Mouse (Mus musculus): Measurements from ENCODE around the gene Ntm. TPM values are rescaled to one million over a fixed set of nuclear protein-coding genes. Genes with fewer than 3 reads are reported as not detected.

The Ntm gene
- polyA plus RNA-seq, 1 experiment = 1.3 TPM

DNA sequence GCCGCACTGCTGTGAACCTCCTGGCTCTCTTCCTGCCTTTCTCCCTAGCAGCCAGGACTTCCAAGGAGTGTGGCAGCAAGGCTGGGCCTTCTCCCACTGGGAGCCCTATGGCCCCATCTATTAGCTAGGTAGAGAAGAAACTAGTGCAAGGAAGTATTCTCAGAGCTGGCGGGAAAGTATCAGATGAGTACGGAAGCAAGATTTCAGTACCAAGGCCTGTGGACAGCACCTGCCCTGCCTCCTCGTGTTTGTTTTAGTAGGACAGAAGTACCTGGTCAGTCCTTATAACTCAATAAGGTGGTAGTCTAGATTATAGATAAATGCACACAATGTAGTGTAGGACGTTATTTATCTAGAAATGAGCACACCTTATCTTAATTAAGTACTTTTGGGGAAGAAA lies 874.3 kb downstream of the Ntm start:
- Histone ChIP-seq H3K27ac (ENCODE audit: control insufficient read depth, insufficient read depth, low read depth, low read length, poor library complexity) (no peak overlapping the region), H3K4me1 (ENCODE audit: control insufficient read depth, insufficient read depth, low read length) (no peaks in the 10 kb centered on the region), H3K4me3 (replicated peaks; ENCODE audit: control insufficient read depth, low read depth, low read length) (no peak overlapping the region)
- no peak for TF ChIP-seq POLR2A (IDR thresholded peaks at IDR 0.05; ENCODE audit: borderline replicate concordance, control insufficient read depth, low read depth, low read length)
- TF ChIP-seq CTCF (IDR thresholded peaks at IDR 0.05; ENCODE audit: control insufficient read depth, insufficient read depth, low read length) = no peak
- WGBS = 54% methylated on average over 5 of the region's 5 CpGs

DNA sequence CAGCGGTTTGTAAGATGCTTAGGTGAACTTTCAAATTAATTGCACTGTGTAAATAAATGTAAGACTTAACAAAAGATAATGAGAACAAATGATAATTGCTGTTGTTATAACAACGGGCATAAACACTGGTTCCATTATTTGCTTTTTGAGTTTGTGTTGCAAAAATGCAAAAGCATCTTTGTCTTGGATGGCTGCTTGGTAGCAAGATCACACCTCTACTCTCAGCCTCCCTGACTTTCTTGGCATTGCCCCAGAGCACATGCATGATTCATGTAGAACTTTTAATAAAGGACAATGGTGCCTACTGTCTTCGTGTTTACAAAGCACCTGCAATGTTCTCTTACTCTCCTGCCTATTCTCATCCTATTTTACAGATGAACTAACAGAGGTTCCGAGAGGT lies 875.3 kb downstream of the Ntm start:
- no peak overlapping the region for H3K4me3 ChIP-seq (replicated peaks; ENCODE audit: control insufficient read depth, low read depth, low read length)
- H3K27ac ChIP-seq (ENCODE audit: control insufficient read depth, insufficient read depth, low read depth, low read length, poor library complexity) = no peak overlapping the region
- WGBS = 62% methylated on average over 4 of the region's 4 CpGs
- TF ChIP-seq CTCF (IDR thresholded peaks at IDR 0.05; ENCODE audit: control insufficient read depth, insufficient read depth, low read length) = no peak
- no peak for TF ChIP-seq POLR2A (IDR thresholded peaks at IDR 0.05; ENCODE audit: borderline replicate concordance, control insufficient read depth, low read depth, low read length)
- H3K4me1 ChIP-seq (ENCODE audit: control insufficient read depth, insufficient read depth, low read length) = no peaks in the 10 kb centered on the region

DNA sequence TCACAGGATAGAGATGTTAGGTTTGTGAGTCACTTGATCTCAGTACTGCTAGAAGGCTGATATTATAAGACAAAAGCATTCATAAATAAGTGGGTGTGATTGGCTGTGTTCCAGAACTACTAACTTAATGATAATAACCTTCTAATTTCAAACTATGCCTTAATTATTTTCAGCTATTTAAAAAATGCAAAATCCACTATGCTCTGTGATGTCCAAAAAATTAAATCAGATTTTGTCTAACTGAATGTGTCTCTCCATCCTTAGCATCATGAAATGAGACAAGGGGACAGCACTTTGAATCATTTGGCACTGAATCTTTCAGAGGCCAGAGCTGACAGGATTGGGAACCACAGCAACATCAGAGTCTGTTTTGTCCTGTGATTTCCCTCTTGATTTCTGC lies 875.8 kb downstream of the Ntm start:
- no peak for TF ChIP-seq POLR2A (IDR thresholded peaks at IDR 0.05; ENCODE audit: borderline replicate concordance, control insufficient read depth, low read depth, low read length)
- TF ChIP-seq CTCF (IDR thresholded peaks at IDR 0.05; ENCODE audit: control insufficient read depth, insufficient read depth, low read length) = no peak
- no peak overlapping the region for H3K27ac ChIP-seq (ENCODE audit: control insufficient read depth, insufficient read depth, low read depth, low read length, poor library complexity)
- no peaks in the 10 kb centered on the region for H3K4me1 ChIP-seq (ENCODE audit: control insufficient read depth, insufficient read depth, low read length)
- H3K4me3 ChIP-seq (replicated peaks; ENCODE audit: control insufficient read depth, low read depth, low read length) = no peak overlapping the region

DNA sequence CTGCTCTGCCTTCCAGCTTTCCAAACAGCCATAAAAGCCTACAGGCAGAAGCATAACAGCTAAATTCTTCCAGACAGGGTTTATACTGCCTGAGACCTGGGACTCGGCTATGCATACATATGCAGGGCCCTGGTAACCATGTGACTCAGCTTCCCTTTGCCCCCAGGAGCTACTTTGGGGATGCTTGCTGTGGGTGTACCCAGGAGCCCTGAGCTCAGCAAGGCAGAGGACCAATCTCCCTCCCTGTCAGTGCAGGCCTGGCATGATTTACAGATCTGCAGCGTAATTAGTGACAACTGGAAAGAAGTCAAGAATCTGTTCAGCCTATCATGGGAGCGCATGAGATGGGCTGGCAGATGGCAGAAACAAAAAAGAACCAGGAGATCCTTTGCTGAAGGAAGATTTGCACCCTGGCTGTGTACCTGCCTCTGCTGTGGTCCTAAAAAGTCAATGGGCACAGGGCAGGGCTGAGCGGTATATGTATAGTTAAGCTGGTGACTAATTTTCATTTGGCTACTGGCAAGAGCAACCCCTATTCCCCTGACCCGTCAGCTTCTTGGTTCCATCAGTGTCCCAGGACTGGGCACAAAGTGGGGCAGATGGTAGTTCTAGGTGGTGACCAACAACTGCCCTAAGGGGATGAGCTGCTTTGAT lies 886.9 kb downstream of the Ntm start:
- Histone ChIP-seq H3K4me1 (ENCODE audit: control insufficient read depth, insufficient read depth, low read length) (no peaks in the 10 kb centered on the region), H3K27ac (ENCODE audit: control insufficient read depth, insufficient read depth, low read depth, low read length, poor library complexity) (no peak overlapping the region), H3K4me3 (replicated peaks; ENCODE audit: control insufficient read depth, low read depth, low read length) (no peak overlapping the region)
- TF ChIP-seq CTCF (IDR thresholded peaks at IDR 0.05; ENCODE audit: control insufficient read depth, insufficient read depth, low read length) (no peak), POLR2A (IDR thresholded peaks at IDR 0.05; ENCODE audit: borderline replicate concordance, control insufficient read depth, low read depth, low read length) (no peak)
- 75% methylated on average over 5 of the region's 5 CpGs for WGBS

DNA sequence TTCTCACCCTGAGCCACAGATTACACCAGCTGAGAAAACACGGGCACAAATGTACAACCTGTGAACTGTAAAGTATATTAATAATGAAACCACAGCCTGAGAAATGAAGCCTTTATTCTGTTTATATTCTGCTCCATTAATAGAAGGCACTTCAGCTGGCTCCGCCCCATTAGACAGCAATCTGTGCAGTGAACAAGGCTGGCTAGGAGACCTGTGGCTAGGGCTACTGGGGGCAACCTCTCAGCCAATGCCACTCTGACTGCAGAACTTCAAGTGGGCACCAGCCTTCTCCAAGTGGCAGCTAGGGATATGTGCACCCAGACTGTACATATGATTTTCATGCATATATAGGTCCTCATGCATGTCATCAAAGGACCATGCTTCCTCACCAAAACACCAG lies 887.7 kb downstream of the Ntm start:
- Histone ChIP-seq H3K4me1 (ENCODE audit: control insufficient read depth, insufficient read depth, low read length) (no peaks in the 10 kb centered on the region), H3K27ac (ENCODE audit: control insufficient read depth, insufficient read depth, low read depth, low read length, poor library complexity) (no peak overlapping the region), H3K4me3 (replicated peaks; ENCODE audit: control insufficient read depth, low read depth, low read length) (no peak overlapping the region)
- WGBS = 73% methylated on average over 2 of the region's 2 CpGs
- TF ChIP-seq CTCF (IDR thresholded peaks at IDR 0.05; ENCODE audit: control insufficient read depth, insufficient read depth, low read length) = no peak
- no peak for TF ChIP-seq POLR2A (IDR thresholded peaks at IDR 0.05; ENCODE audit: borderline replicate concordance, control insufficient read depth, low read depth, low read length)

GRCm38 (mm10) chr9:29074494-29074893 lies 888.4 kb downstream of the Ntm start:
- 72% methylated on average over 2 of the region's 2 CpGs for WGBS

GRCm38 (mm10) chr9:29071997-29072396 lies 890.9 kb downstream of the Ntm start:
- Histone ChIP-seq H3K4me3 (replicated peaks; ENCODE audit: control insufficient read depth, low read depth, low read length) (no peak overlapping the region), H3K27ac (ENCODE audit: control insufficient read depth, insufficient read depth, low read depth, low read length, poor library complexity) (no peak overlapping the region), H3K4me1 (ENCODE audit: control insufficient read depth, insufficient read depth, low read length) (no peaks in the 10 kb centered on the region)
- WGBS = 65% methylated on average over 1 of the region's 1 CpGs
- no peak for TF ChIP-seq POLR2A (IDR thresholded peaks at IDR 0.05; ENCODE audit: borderline replicate concordance, control insufficient read depth, low read depth, low read length)
- TF ChIP-seq CTCF (IDR thresholded peaks at IDR 0.05; ENCODE audit: control insufficient read depth, insufficient read depth, low read length) = no peak

More at GRCm38 (mm10) chr9:29074494-29074893, 888.4 kb downstream of the Ntm start:
- Histone ChIP-seq H3K27ac (ENCODE audit: control insufficient read depth, insufficient read depth, low read depth, low read length, poor library complexity) (no peak overlapping the region), H3K4me3 (replicated peaks; ENCODE audit: control insufficient read depth, low read depth, low read length) (no peak overlapping the region), H3K4me1 (ENCODE audit: control insufficient read depth, insufficient read depth, low read length) (no peaks in the 10 kb centered on the region)
- no peak for TF ChIP-seq CTCF (IDR thresholded peaks at IDR 0.05; ENCODE audit: control insufficient read depth, insufficient read depth, low read length)
- no peak for TF ChIP-seq POLR2A (IDR thresholded peaks at IDR 0.05; ENCODE audit: borderline replicate concordance, control insufficient read depth, low read depth, low read length)

- WGBS = 64% methylated on average over 5 of the region's 5 CpGs
- no peak overlapping the region for H3K27ac ChIP-seq (ENCODE audit: control insufficient read depth, insufficient read depth, low read depth, low read length, poor library complexity)
- no peak overlapping the region for H3K4me3 ChIP-seq (replicated peaks; ENCODE audit: control insufficient read depth, low read depth, low read length)
- TF ChIP-seq CTCF (IDR thresholded peaks at IDR 0.05; ENCODE audit: control insufficient read depth, insufficient read depth, low read length) (no peak), POLR2A (IDR thresholded peaks at IDR 0.05; ENCODE audit: borderline replicate concordance, control insufficient read depth, low read depth, low read length) (no peak)
- H3K4me1 ChIP-seq (ENCODE audit: control insufficient read depth, insufficient read depth, low read length) = no peaks in the 10 kb centered on the region
Observed at GRCm38 (mm10) chr9:29067572-29067971, 895.4 kb downstream of the Ntm start.

- TF ChIP-seq CTCF (IDR thresholded peaks at IDR 0.05; ENCODE audit: control insufficient read depth, insufficient read depth, low read length) (no peak), POLR2A (IDR thresholded peaks at IDR 0.05; ENCODE audit: borderline replicate concordance, control insufficient read depth, low read depth, low read length) (no peak)
- no peak overlapping the region for H3K4me3 ChIP-seq (replicated peaks; ENCODE audit: control insufficient read depth, low read depth, low read length)
- H3K4me1 ChIP-seq (ENCODE audit: control insufficient read depth, insufficient read depth, low read length) = no peaks in the 10 kb centered on the region
- 69% methylated on average over 6 of the region's 6 CpGs for WGBS
- H3K27ac ChIP-seq (ENCODE audit: control insufficient read depth, insufficient read depth, low read depth, low read length, poor library complexity) = no peak overlapping the region
Observed at GRCm38 (mm10) chr9:29060293-29060692, 902.6 kb downstream of the Ntm start.

All from bone marrow, adult 2 months (tissue).